Mouse (Mus musculus) CH12.LX (cell line): ENCODE measurements around the gene Ahr. TPM values are rescaled to one million over a fixed set of nuclear protein-coding genes. Genes with fewer than 3 reads are reported as not detected.

Experiments used
- DNase-seq: peaks from one replicate; pipeline ENCODE4 v3.0.0-alpha.2; 2013; ENCODE audit errors: extremely low read depth
- H3K27ac ChIP-seq: 2 replicates; pipeline ENCODE4 v1.5.1; 2012; ENCODE audit warnings: low read depth, mild to moderate bottlenecking, control low read depth, moderate library complexity; ENCODE audit not compliant: insufficient read depth
- H3K27me3 ChIP-seq: replicated peaks from 2 replicates; pipeline ENCODE3; 2012; ENCODE audit warnings: inconsistent platforms
- H3K36me3 ChIP-seq, 2 experiments: replicated peaks in 1 of 2; 2 replicates each; pipeline versions ENCODE3 to v1.6.1; 2012; ENCODE audit warnings: inconsistent platforms in 1 of 2, low read length in 1 of 2, mild to moderate bottlenecking in 1 of 2, mixed read lengths in 1 of 2, moderate library complexity in 1 of 2; ENCODE audit not compliant: control insufficient read depth in 1 of 2, insufficient read depth in 1 of 2
- H3K4me1 ChIP-seq, 2 experiments: 2 replicates each; pipeline ENCODE4 v1.6.1; 2012; ENCODE audit warnings: inconsistent platforms in 1 of 2, moderate library complexity in 1 of 2; ENCODE audit not compliant: insufficient read depth in 2 of 2, control insufficient read depth in 1 of 2
- H3K4me2 ChIP-seq: 2 replicates; pipeline ENCODE4 v1.6.1; 2012; ENCODE audit warnings: low read depth, mild to moderate bottlenecking, control low read depth; ENCODE audit not compliant: poor library complexity, insufficient read depth, severe bottlenecking
- H3K4me3 ChIP-seq, 3 experiments: fragments of 150-350 bp in 1 of 3; sonication (generic) in 1 of 3; replicated peaks in 1 of 3; 2 replicates each; pipeline versions ENCODE3 to v1.5.1; 2011 to 2012; ENCODE audit warnings: low read depth in 2 of 3, low read length in 2 of 3, mild to moderate bottlenecking in 2 of 3, moderate library complexity in 2 of 3, control low read depth in 1 of 3, improper control_type of control experiment in 1 of 3, inconsistent platforms in 1 of 3, mixed read lengths in 1 of 3; ENCODE audit not compliant: poor library complexity in 1 of 3
- H3K79me2 ChIP-seq: replicated peaks from 2 replicates; pipeline ENCODE4 v1.6.1; 2012; ENCODE audit warnings: mild to moderate bottlenecking, moderate library complexity; ENCODE audit not compliant: control insufficient read depth, poor library complexity, insufficient read depth, severe bottlenecking; ENCODE audit errors: extremely low read depth
- H3K9ac ChIP-seq: 2 replicates; pipeline ENCODE4 v1.6.1; 2012; ENCODE audit warnings: low read depth, mild to moderate bottlenecking, control low read depth, moderate library complexity; ENCODE audit not compliant: insufficient read depth
- H3K9me3 ChIP-seq: replicated peaks from 2 replicates; pipeline ENCODE3; 2012; ENCODE audit warnings: low read length, inconsistent platforms, mixed read lengths
- BHLHE40 ChIP-seq: IDR thresholded peaks from 2 replicates; pipeline ENCODE4 v1.6.1; 2011; ENCODE audit warnings: mild to moderate bottlenecking, low read depth, low read length, improper control_type of control experiment
- CHD2 ChIP-seq: IDR thresholded peaks from 2 replicates; pipeline ENCODE4 v1.6.1; 2011; ENCODE audit warnings: low read length, improper control_type of control experiment
- CTCF ChIP-seq, 2 experiments: IDR thresholded peaks in 1 of 2; conservative IDR thresholded peaks in 1 of 2; 2 replicates each; pipeline ENCODE4 v1.5.1; 2011 to 2012; ENCODE audit warnings: low read depth in 2 of 2, low read length in 2 of 2, improper control_type of control experiment in 1 of 2, inconsistent platforms in 1 of 2, mild to moderate bottlenecking in 1 of 2, moderate library complexity in 1 of 2
- E2F4 ChIP-seq: IDR thresholded peaks from 2 replicates; pipeline ENCODE4 v1.6.1; 2011; ENCODE audit warnings: low read depth, low read length, improper control_type of control experiment; ENCODE audit not compliant: insufficient replicate concordance
- ELF1 ChIP-seq: IDR thresholded peaks from 2 replicates; pipeline ENCODE4 v1.6.1; 2014; ENCODE audit warnings: low read depth, mild to moderate bottlenecking, inconsistent platforms, low read length, improper control_type of control experiment
- EP300 ChIP-seq: IDR thresholded peaks from 2 replicates; pipeline ENCODE4 v1.6.1; 2011; ENCODE audit warnings: low read length, improper control_type of control experiment
- ETS1 ChIP-seq: conservative IDR thresholded peaks from 2 replicates; pipeline ENCODE4 v1.6.1; 2012; ENCODE audit warnings: low read depth, mild to moderate bottlenecking, inconsistent platforms, low read length, improper control_type of control experiment, moderate library complexity
- HCFC1 ChIP-seq: IDR thresholded peaks from 2 replicates; pipeline ENCODE4 v1.6.1; 2012; ENCODE audit warnings: low read depth, mild to moderate bottlenecking, inconsistent platforms, low read length, improper control_type of control experiment
- IRF4 ChIP-seq: IDR thresholded peaks from 2 replicates; pipeline ENCODE4 v1.6.1; 2014; ENCODE audit warnings: low read depth, mild to moderate bottlenecking, inconsistent platforms, low read length, improper control_type of control experiment
- JUN ChIP-seq: IDR thresholded peaks from 2 replicates; pipeline ENCODE4 v1.6.1; 2011; ENCODE audit warnings: low read depth, mild to moderate bottlenecking, low read length, improper control_type of control experiment, moderate library complexity; ENCODE audit not compliant: insufficient read depth
- KAT2A ChIP-seq: IDR thresholded peaks from 2 replicates; pipeline ENCODE4 v1.6.1; 2012; ENCODE audit warnings: low read length, improper control_type of control experiment, inconsistent platforms; ENCODE audit not compliant: insufficient replicate concordance
- MAFK ChIP-seq: IDR thresholded peaks from 2 replicates; pipeline ENCODE4 v1.6.1; 2011; ENCODE audit warnings: low read length, improper control_type of control experiment; ENCODE audit not compliant: insufficient replicate concordance
- MAX ChIP-seq: IDR thresholded peaks from 2 replicates; pipeline ENCODE4 v1.6.1; 2011; ENCODE audit warnings: low read length, improper control_type of control experiment
- MEF2A ChIP-seq: IDR thresholded peaks from 2 replicates; pipeline ENCODE4 v1.6.1; 2014; ENCODE audit warnings: low read depth, mild to moderate bottlenecking, inconsistent platforms, low read length, improper control_type of control experiment, borderline replicate concordance
- MXI1 ChIP-seq: IDR thresholded peaks from 2 replicates; pipeline ENCODE4 v1.6.1; 2011; ENCODE audit warnings: mild to moderate bottlenecking, low read depth, low read length, improper control_type of control experiment
- MYC ChIP-seq: IDR thresholded peaks from 2 replicates; pipeline ENCODE4 v1.6.1; 2011; ENCODE audit warnings: low read depth, mild to moderate bottlenecking, improper control_type of control experiment, low read length
- NRF1 ChIP-seq: IDR thresholded peaks from 2 replicates; pipeline ENCODE4 v1.6.1; 2014; ENCODE audit warnings: low read depth, mild to moderate bottlenecking, inconsistent platforms, low read length, improper control_type of control experiment, moderate library complexity
- POLR2AphosphoS2 ChIP-seq: IDR thresholded peaks from 2 replicates; pipeline ENCODE4 v1.6.1; 2011; ENCODE audit warnings: low read depth, low read length, improper control_type of control experiment
- RCOR1 ChIP-seq: conservative IDR thresholded peaks from 2 replicates; pipeline ENCODE4 v1.6.1; 2012; ENCODE audit warnings: low read depth, mild to moderate bottlenecking, inconsistent platforms, low read length, improper control_type of control experiment
- SIN3A ChIP-seq: IDR thresholded peaks from 2 replicates; pipeline ENCODE4 v1.6.1; 2012; ENCODE audit warnings: low read length, improper control_type of control experiment, inconsistent platforms
- SMC3 ChIP-seq: IDR thresholded peaks from 2 replicates; pipeline ENCODE4 v1.6.1; 2011; ENCODE audit warnings: low read depth, low read length, improper control_type of control experiment
- TBP ChIP-seq: conservative IDR thresholded peaks from 2 replicates; pipeline ENCODE4 v1.6.1; 2011; ENCODE audit warnings: low read depth, low read length, improper control_type of control experiment
- UBTF ChIP-seq: IDR thresholded peaks from 2 replicates; pipeline ENCODE4 v1.6.1; 2012; ENCODE audit warnings: low read depth, mild to moderate bottlenecking, inconsistent platforms, low read length, improper control_type of control experiment, moderate library complexity
- USF2 ChIP-seq: conservative IDR thresholded peaks from 2 replicates; pipeline ENCODE4 v1.6.1; 2011; ENCODE audit warnings: low read depth, low read length, improper control_type of control experiment
- ZKSCAN1 ChIP-seq: IDR thresholded peaks from 2 replicates; pipeline ENCODE4 v1.6.1; 2012; ENCODE audit warnings: low read depth, inconsistent platforms, low read length, improper control_type of control experiment, borderline replicate concordance
- ZMIZ1 ChIP-seq: IDR thresholded peaks from 2 replicates; pipeline ENCODE4 v1.6.1; 2012; ENCODE audit warnings: low read depth, mild to moderate bottlenecking, inconsistent platforms, low read length, improper control_type of control experiment
- ZNF384 ChIP-seq: IDR thresholded peaks from 2 replicates; pipeline ENCODE4 v1.6.1; 2012; ENCODE audit warnings: low read depth, low read length, improper control_type of control experiment, inconsistent platforms
- dilution Hi-C: fragments of 300-500 bp; cut with MboI; formaldehyde crosslinking; loops from 2 replicates; pipeline ENCODE4 v1.14.3; 2020; ENCODE audit warnings: low sequenced_read_pairs; ENCODE audit not compliant: extremely low pct_unique_long_range_greater_than_20kb, extremely low pct_ligation_motif_present
- in situ Hi-C: fragments of 300-500 bp; cut with MboI; formaldehyde crosslinking; loops from 3 replicates; pipeline ENCODE4 v1.14.3; 2019; ENCODE audit warnings: low sequenced_read_pairs, low pct_ligation_motif_present, low pct_unique_long_range_greater_than_20kb, mixed read lengths
- polyA plus RNA-seq: library from polyadenylated mRNA; unstranded; fragments of >175 nt; gene quantifications from 2 replicates; pipeline ENCODE4 v1.2.1, GENCODE M21; 2012; ENCODE audit warnings: low read depth; ENCODE audit not compliant: insufficient read length
- total RNA-seq, 2 experiments: library from RNA; depleted of rRNA; stranded (reverse); fragments of 300-350 nt in 1 of 2; fragments of >200 nt in 1 of 2; gene quantifications; 2 replicates each; pipeline ENCODE4 v1.2.3; 2012 to 2014

Gene Ahr
- total and polyA plus RNA-seq, 3 experiments, result 4.9 to 8.2 (median 7.1) TPM

- Histone ChIP-seq H3K4me1 (peaks cover 5 to 27% of the 10 kb centered on the region in 2 experiments; a peak in 3 of 4 replicates), H3K9me3 (no peaks in the 10 kb centered on the region), H3K4me3 (no peak overlapping the region), H3K79me2 (no peaks in the 10 kb centered on the region), H3K9ac (no peak overlapping the region), H3K27ac (no peak overlapping the region), H3K27me3 (no peaks in the 10 kb centered on the region), H3K36me3 (no peaks in the 10 kb centered on the region), H3K4me2 (no peak overlapping the region)
- peak; percentile 41 for DNase-seq
- in situ Hi-C loops (no loop called here), dilution Hi-C loops (no loop called here)
- no peak for TF ChIP-seq E2F4
- TF ChIP-seq ETS1, result 0 out of 2 replicates have a peak, but pooled peaks have one; percentile 23
- TF ChIP-seq NRF1, result no peak
- no peak for TF ChIP-seq IRF4
- TF ChIP-seq MAFK, result 0 out of 2 replicates have a peak, but pooled peaks have one; percentile 26
- no peak for TF ChIP-seq ZNF384
- TF ChIP-seq JUN, result no peak
- TF ChIP-seq EP300, result peak; percentile 38; the same call in 1 of the 2 replicates
- no peak for TF ChIP-seq SIN3A
- TF ChIP-seq POLR2AphosphoS2, result no peak
These were observed 28.0 kb upstream of the Ahr start for GRCm38 (mm10) chr12:35562826-35563225.

- no peak for DNase-seq
- H3K4me3 ChIP-seq, result no peak overlapping the region
- no peak for TF ChIP-seq MYC
- TF ChIP-seq POLR2AphosphoS2, result no peak
- TF ChIP-seq USF2, result no peak
- no peak for TF ChIP-seq NRF1
- TF ChIP-seq ELF1, result no peak
- no peak for TF ChIP-seq JUN
- no peak overlapping the region for H3K27ac ChIP-seq
- no peaks in the 10 kb centered on the region for H3K36me3 ChIP-seq
- no peaks in the 10 kb centered on the region for H3K79me2 ChIP-seq
- no peaks in the 10 kb centered on the region for H3K9me3 ChIP-seq
- in situ Hi-C loops (no loop called here), dilution Hi-C loops (no loop called here)
- no peak overlapping the region for H3K9ac ChIP-seq
- H3K27me3 ChIP-seq, result no peaks in the 10 kb centered on the region
- H3K4me2 ChIP-seq, result no peak overlapping the region
- peaks cover 0 to 9% of the 10 kb centered on the region in 2 experiments; a peak in 2 of 4 replicates for H3K4me1 ChIP-seq
These were observed 24.0 kb upstream of the Ahr start for GRCm38 (mm10) chr12:35558868-35559267.

- no peak overlapping the region for H3K9ac ChIP-seq
- no peak for DNase-seq
- dilution Hi-C loops, result no loop called here
- H3K36me3 ChIP-seq, result no peaks in the 10 kb centered on the region
- no peak overlapping the region for H3K4me3 ChIP-seq
- H3K79me2 ChIP-seq, result no peaks in the 10 kb centered on the region
- peaks cover 5 to 23% of the 10 kb centered on the region in 2 experiments; a peak in 3 of 4 replicates for H3K4me1 ChIP-seq
- H3K27ac ChIP-seq, result no peak overlapping the region
- H3K4me2 ChIP-seq, result no peak overlapping the region
- in situ Hi-C loops, result no loop called here
- peaks cover 2% of the 10 kb centered on the region for H3K9me3 ChIP-seq
- TF ChIP-seq EP300, result no peak
- no peak for TF ChIP-seq MAX
- no peak for TF ChIP-seq TBP
- TF ChIP-seq ZKSCAN1, result no peak
- TF ChIP-seq ZNF384, result no peak
- TF ChIP-seq CTCF (conservative IDR thresholded peaks at IDR 0.05 in 1 of 2, IDR thresholded peaks at IDR 0.05 in 1 of 2; ENCODE audit: low read depth in 2 of 2, low read length in 2 of 2), result no peak
- TF ChIP-seq UBTF, result no peak
- no peak for TF ChIP-seq MEF2A
- TF ChIP-seq MXI1, result no peak
- TF ChIP-seq USF2, result no peak
- TF ChIP-seq RCOR1, result no peak
- TF ChIP-seq KAT2A, result no peak
- no peak for TF ChIP-seq SMC3
- no peak for TF ChIP-seq CHD2
- no peak for TF ChIP-seq HCFC1
- TF ChIP-seq ZMIZ1, result no peak
- no peak for TF ChIP-seq BHLHE40
- no peak for TF ChIP-seq MYC
- no peak for TF ChIP-seq ETS1
- no peak for TF ChIP-seq E2F4
- no peaks in the 10 kb centered on the region for H3K27me3 ChIP-seq
These were observed 21.1 kb upstream of the Ahr start for GRCm38 (mm10) chr12:35555925-35556324.
